Mouse (Mus musculus): ENCODE results near the gene Zc2hc1c. TPM values are rescaled to one million over a fixed set of nuclear protein-coding genes. Genes with fewer than 3 reads are reported as not detected.

Gene Zc2hc1c
- polyA plus RNA-seq (2012; ENCODE audit: low replicate concordance) = 0.19 TPM in 1 of 2 replicates, not detected in the other

GRCm38 (mm10) chr12:85288486-85289156 is at the start of gene Zc2hc1c:
Gene Zc2hc1c, plus strand, starts transcription at chr12:85288591.

GRCm38 (mm10) chr12:85270319-85270718 is 18.1 kb upstream of the Zc2hc1c start, which contains the start of gene Mlh3:
Gene Mlh3, minus strand, starts transcription at chr12:85270599.

GRCm38 (mm10) chr12:85287809-85288485 is 444 bp upstream of the Zc2hc1c start, which contains the start of gene Acyp1:
Gene Acyp1, minus strand, starts transcription at chr12:85288438.

GRCm38 (mm10) chr12:85339243-85339729 is 50.9 kb downstream of the Zc2hc1c start, which contains the start of gene Nek9:
Gene Nek9, minus strand, starts transcription at chr12:85339362.

Other genes starting within 250 kb of the Zc2hc1c start
- gene Prox2, start 177.8 kb upstream of the Zc2hc1c start, polyA plus RNA-seq (2012; ENCODE audit: low replicate concordance) = 4.8 and 9.4 TPM in 2 replicates
- 1,237 and 1,461 TPM in 2 replicates for gene Dlst, start 177.8 kb upstream of the Zc2hc1c start, polyA plus RNA-seq (2012; ENCODE audit: low replicate concordance)
- 0.09 and 0.44 TPM in 2 replicates for gene Rps6kl1, start 137.3 kb upstream of the Zc2hc1c start, polyA plus RNA-seq (2012; ENCODE audit: low replicate concordance)
- gene Pgf, start 110.8 kb upstream of the Zc2hc1c start, polyA plus RNA-seq (2012; ENCODE audit: low replicate concordance) = not detected in 2 replicates
- gene Eif2b2, start 69.1 kb upstream of the Zc2hc1c start, polyA plus RNA-seq (2012; ENCODE audit: low replicate concordance) = 86.6 and 239 TPM in 2 replicates
- 2.5 and 3.7 TPM in 2 replicates for gene Mlh3, start 18.0 kb upstream of the Zc2hc1c start, polyA plus RNA-seq (2012; ENCODE audit: low replicate concordance)
- gene Acyp1, start 153 bp upstream of the Zc2hc1c start, polyA plus RNA-seq (2012; ENCODE audit: low replicate concordance) = 15.3 and 25.8 TPM in 2 replicates
- gene Nek9, start 50.8 kb downstream of the Zc2hc1c start, polyA plus RNA-seq (2012; ENCODE audit: low replicate concordance) = 9.1 and 9.9 TPM in 2 replicates
- 125 and 220 TPM in 2 replicates for gene Tmed10, start 86.3 kb downstream of the Zc2hc1c start, polyA plus RNA-seq (2012; ENCODE audit: low replicate concordance)
- gene Fos, start 185.3 kb downstream of the Zc2hc1c start, polyA plus RNA-seq (2012; ENCODE audit: low replicate concordance) = 11.3 and 48.2 TPM in 2 replicates